ENCODE assay signal across 8 mouse cellular contexts in the genomic region with DNA sequence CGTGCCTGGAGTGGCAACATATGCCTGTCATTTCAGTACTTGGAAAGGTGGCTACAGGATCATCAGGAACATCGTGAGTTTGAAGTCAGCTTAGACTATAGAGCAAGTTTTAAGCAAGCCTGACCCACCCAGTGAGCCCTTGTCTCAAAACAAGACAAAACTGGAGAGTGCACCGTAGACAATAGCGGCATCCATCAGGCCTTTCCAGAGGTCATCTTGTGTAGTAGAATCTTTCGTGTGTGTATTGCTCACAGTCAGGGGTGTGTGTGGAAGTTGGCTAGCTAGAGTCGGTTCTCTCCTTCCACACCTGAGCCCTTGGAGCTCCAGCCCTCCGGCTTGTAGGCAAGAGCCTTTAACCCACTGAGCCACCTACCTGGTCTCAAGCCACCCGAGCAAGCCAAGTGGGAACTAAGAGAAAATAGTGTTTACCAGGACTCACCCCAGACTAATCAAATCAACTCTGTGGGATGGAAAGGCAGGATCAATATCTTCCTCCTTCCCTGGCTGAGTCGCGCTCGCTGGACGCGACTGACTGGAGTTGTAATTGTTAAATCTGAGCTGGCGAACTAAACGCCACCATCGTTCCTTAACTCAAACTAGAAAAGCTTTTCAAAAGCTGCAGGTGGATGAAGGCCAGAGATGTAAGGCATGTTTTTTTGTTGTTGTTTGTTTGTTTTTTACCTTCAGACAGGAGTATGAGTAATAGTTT. TPM values are rescaled to one million over a fixed set of nuclear protein-coding genes. Genes with fewer than 3 reads are reported as not detected.
DNase-seq lines count a peak whose midpoint lies in the region; ATAC-seq and TF ChIP-seq lines count a peak whose summit lies in the region.

No protein-coding gene starts in this region.

- H3K27me3 ChIP-seq in heart, adult 2 months (ENCODE audit: control insufficient read depth, insufficient read depth, low read length) = no peaks in the 10 kb centered on the region
- H3K27me3 ChIP-seq in hindbrain, embryonic 10.5 days (ENCODE audit: insufficient read depth, poor library complexity, severe bottlenecking) = no peaks in the 10 kb centered on the region

- no peak for TF ChIP-seq CTCF in heart, adult 2 months (IDR thresholded peaks at IDR 0.05)

- no peak for ATAC-seq in erythroid progenitor cell, adult 5-6 weeks (replicated peaks; ENCODE audit: low FRiP score, poor library complexity, severe bottlenecking)

- no peaks in the 10 kb centered on the region for H3K79me2 ChIP-seq in heart, adult 2 months (replicated peaks; ENCODE audit: control insufficient read depth, insufficient read depth, low read length)
- H3K79me2 ChIP-seq in macrophage (ENCODE audit: inconsistent target) = no peaks in the 10 kb centered on the region

- H3K36me3 ChIP-seq in heart, adult 2 months (ENCODE audit: control insufficient read depth, insufficient read depth, low read length) = peaks cover 1% of the 10 kb centered on the region; the same call in 1 of the 2 replicates
- no peaks in the 10 kb centered on the region for H3K36me3 ChIP-seq in hindbrain, embryonic 10.5 days
- no peaks in the 10 kb centered on the region for H3K36me3 ChIP-seq in macrophage (ENCODE audit: inconsistent target)

- intact Hi-C loops in heart, adult 2 months (cut with DNase I) = loop anchor here (5.0 kb wide), 1 partner anchor 38 kb away; a partner anchor contains a TSS
- intact Hi-C loops in heart, postnatal 36 days (cut with DNase I) = loop anchor here (5.0 kb wide), 1 partner anchor 38 kb away; a partner anchor contains a TSS

- H3K4me3 ChIP-seq in heart, adult 2 months = peak overlapping the region; percentile 49
- H3K4me3 ChIP-seq in hindbrain, embryonic 10.5 days = peak overlapping the region; percentile 54
- H3K4me3 ChIP-seq in macrophage (ENCODE audit: inconsistent target) = peak overlapping the region; percentile 29

- H3K9me3 ChIP-seq in hindbrain, embryonic 10.5 days = no peaks in the 10 kb centered on the region

- peak overlapping the region; percentile 81 for H3K27ac ChIP-seq in heart, adult 2 months
- peak overlapping the region; percentile 87 for H3K27ac ChIP-seq in hindbrain, embryonic 10.5 days
- H3K27ac ChIP-seq in macrophage = peak overlapping the region; percentile 35

- TF ChIP-seq EP300 in heart, adult 2 months (IDR thresholded peaks at IDR 0.05; ENCODE audit: insufficient read depth, low read depth, low read length) = no peak

- H3K4me1 ChIP-seq in heart, adult 2 months (ENCODE audit: control insufficient read depth, insufficient read depth, low read length) = peaks cover 1% of the 10 kb centered on the region; the same call in 1 of the 2 replicates
- peaks cover 17% of the 10 kb centered on the region for H3K4me1 ChIP-seq in hindbrain, embryonic 10.5 days (replicated peaks)

- WGBS in heart, adult 2 months = 18% methylated on average over 16 of the region's 16 CpGs
- WGBS in hindbrain, embryonic 10.5 days = 14% methylated on average over 16 of the region's 16 CpGs
- WGBS in macrophage (ENCODE audit: missing documents) = 35% methylated on average over 15 of the region's 16 CpGs

- TF ChIP-seq POLR2A in heart, adult 2 months (IDR thresholded peaks at IDR 0.05; ENCODE audit: insufficient read depth, low read depth, low read length) = no peak

- H3K9ac ChIP-seq in heart, adult 2 months (ENCODE audit: low read depth, low read length) = peak overlapping the region; percentile 10

- no peak for DNase-seq in heart, adult 2 months
- no peak for DNase-seq in heart, postnatal 36 days
- DNase-seq in R1 (ENCODE audit: low read depth, low spot score) = peak; percentile 47
- DNase-seq in hindbrain, embryonic 10.5 days (ENCODE audit: low spot score) = peak; percentile 38
- DNase-seq in ovary, postnatal 36 days (ENCODE audit: low spot score) = no peak
- DNase-seq in cerebellum, adult 8-10 months = no peak

RNA-seq across cellular contexts. Expression of a gene that starts 36.7 kb away (rescaled TPM):
- total RNA-seq in heart, adult 2 months (2021) = 10 to 100 TPM; 40.5 to 43.8 TPM
- 13.8 and 34.4 TPM in 2 replicates for polyA plus RNA-seq in heart, adult 2 months (2012; rRNA removed)
- total RNA-seq in heart, postnatal 36 days (2021) = 10 to 100 TPM; 50.3 to 50.7 TPM
- 48.3 and 58.4 TPM in 2 replicates for polyA plus RNA-seq in hindbrain, embryonic 10.5 days (2016; fragmentation: Nextera tagmentation; extraction: Ambion mirVana)
- total RNA-seq in macrophage (2018; cell fraction: chromatin; rRNA removed) = under 1 TPM in 1 of 26 experiments, not detected in 25; 0.41 TPM
- total RNA-seq in macrophage (2018; cell fraction: cytosol; rRNA removed) = not detected
- total RNA-seq in macrophage (2018; cell fraction: nucleus; rRNA removed) = under 1 TPM in 1 of 26 experiments, not detected in 25; 0.14 TPM
- polyA plus RNA-seq in macrophage (2018) = not detected in 3 replicates
- 0.84 TPM in 1 of 2 replicates, not detected in the other for total RNA-seq in erythroid progenitor cell, adult 5-6 weeks (2015; ENCODE audit: low replicate concordance)
- 0.13 TPM in 1 of 2 replicates, not detected in the other for total RNA-seq in erythroid progenitor cell, adult 5-6 weeks (2017; ENCODE audit: low replicate concordance)

Comparison
In these comparisons a context has a peak if more than half of its experiments do, and no peak if none do; other contexts are left out.
1. DNase-seq: peak in R1 (single experiment) and hindbrain, embryonic 10.5 days (single experiment); none in heart, adult 2 months (0 of 2), heart, postnatal 36 days (0 of 2), ovary, postnatal 36 days (single experiment) and cerebellum, adult 8-10 months (single experiment).
2. H3K27ac ChIP-seq: peak in every context shown above with its lines; median percentile 87 in hindbrain, embryonic 10.5 days; 81 in heart, adult 2 months; 35 in macrophage.
3. RNA of a gene that starts 36.7 kb away (total RNA-seq): 50.3 to 50.7 TPM in heart, postnatal 36 days and 40.5 to 43.8 TPM in heart, adult 2 months; 0.13 to 0.84 TPM in erythroid progenitor cell, adult 5-6 weeks; every median in the first group is over 10 times any median in the second.
4. Peak in every context shown above with its lines, with median percentiles within 50 percentile points of each other: H3K4me3 ChIP-seq.